Mouse (Mus musculus): ENCODE measurements around the gene Sumo1. TPM values are rescaled to one million over a fixed set of nuclear protein-coding genes. Genes with fewer than 3 reads are reported as not detected.
"Not testable (repeated sequence)": the region's sequence is repeated elsewhere in the genome, so short reads cannot be mapped to it uniquely, and the experiment has no call there.

Gene Sumo1
- polyA plus RNA-seq, 2 experiments: 42.5 to 153 TPM

- H3K9ac ChIP-seq (replicated peaks): no peak overlapping the region
- ATAC-seq (ENCODE audit: insufficient read depth) (no peak), DNase-seq (ENCODE audit: low read depth in 3 of 3, low spot score in 3 of 3) (no peak)
- WGBS (ENCODE audit: insufficient replicate concordance): 69% methylated on average over 3 of the region's 3 CpGs
- no peak overlapping the region for H3K27ac ChIP-seq
- H3K27me3 ChIP-seq (ENCODE audit: control insufficient read depth, insufficient read depth, low read length): no peaks in the 10 kb centered on the region
- H3K36me3 ChIP-seq (replicated peaks; ENCODE audit: control insufficient read depth, insufficient read depth, low read depth): peaks cover 7% of the 10 kb centered on the region
- H3K4me1 ChIP-seq (replicated peaks; ENCODE audit: control insufficient read depth in 2 of 2, insufficient read depth in 2 of 2, low read length in 1 of 2): peaks cover 4 to 16% of the 10 kb centered on the region in 2 experiments
- no peak overlapping the region for H3K4me2 ChIP-seq (ENCODE audit: low read depth)
- TF ChIP-seq CTCF (IDR thresholded peaks at IDR 0.05; ENCODE audit: low read depth) (no peak), EP300 (IDR thresholded peaks at IDR 0.05; ENCODE audit: low read depth) (no peak)
- no peak overlapping the region for H3K4me3 ChIP-seq (ENCODE audit: insufficient read depth in 1 of 2, low read depth in 2 of 2, low read length in 2 of 2)
- no peaks in the 10 kb centered on the region for H3K9me3 ChIP-seq (ENCODE audit: control insufficient read depth, low read length)
These were observed 32.3 kb downstream of the Sumo1 start for GRCm38 (mm10) chr1:59638371-59638770.

GRCm38 (mm10) chr1:59636349-59636748 lies 34.3 kb downstream of the Sumo1 start:
- Histone ChIP-seq H3K4me3 (ENCODE audit: insufficient read depth in 1 of 2, low read depth in 2 of 2, low read length in 2 of 2) (no peak overlapping the region), H3K27me3 (ENCODE audit: control insufficient read depth, insufficient read depth, low read length) (no peaks in the 10 kb centered on the region), H3K4me2 (ENCODE audit: low read depth) (no peak overlapping the region), H3K9ac (replicated peaks) (no peak overlapping the region), H3K27ac (no peak overlapping the region), H3K36me3 (replicated peaks; ENCODE audit: control insufficient read depth, insufficient read depth, low read depth) (no peaks in the 10 kb centered on the region; the same call in 1 of the 2 replicates), H3K4me1 (replicated peaks; ENCODE audit: control insufficient read depth in 2 of 2, insufficient read depth in 2 of 2, low read length in 1 of 2) (peaks cover 4 to 19% of the 10 kb centered on the region in 2 experiments), H3K9me3 (ENCODE audit: control insufficient read depth, low read length) (no peaks in the 10 kb centered on the region)
- ATAC-seq (ENCODE audit: insufficient read depth) (peak; percentile 61; the same call in 1 of the 2 replicates), DNase-seq (ENCODE audit: low read depth in 3 of 3, low spot score in 3 of 3) (peak in 2 of 3 experiments; percentile 14 to 22)
- 41% methylated on average over 1 of the region's 1 CpGs for WGBS (ENCODE audit: insufficient replicate concordance)
- peak; percentile 51 for TF ChIP-seq EP300 (IDR thresholded peaks at IDR 0.05; ENCODE audit: low read depth)
- no peak for TF ChIP-seq CTCF (IDR thresholded peaks at IDR 0.05; ENCODE audit: low read depth)

DNA sequence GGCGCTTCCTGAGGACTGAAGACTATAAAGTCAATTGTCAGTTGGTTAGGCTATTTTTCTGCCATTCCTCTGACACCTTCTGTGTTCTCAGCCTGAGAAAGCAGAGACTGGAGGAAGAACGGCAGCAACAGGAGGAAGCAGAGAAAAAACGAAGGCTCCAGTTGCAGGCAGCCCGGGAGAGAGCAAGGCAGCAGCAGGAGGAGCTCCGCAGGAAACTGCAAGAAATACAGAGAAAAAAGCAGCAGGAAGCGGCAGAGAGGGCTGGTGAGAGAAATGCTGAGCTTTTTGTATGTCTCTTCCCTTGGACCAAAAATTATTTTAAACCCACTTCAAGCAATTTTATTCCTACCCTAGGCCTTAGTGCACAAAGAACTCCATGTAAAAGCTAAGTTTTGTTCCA lies 37.6 kb downstream of the Sumo1 start:
- TF ChIP-seq CTCF (IDR thresholded peaks at IDR 0.05; ENCODE audit: low read depth) (no peak), EP300 (IDR thresholded peaks at IDR 0.05; ENCODE audit: low read depth) (no peak)
- DNase-seq (ENCODE audit: low read depth in 3 of 3, low spot score in 3 of 3): no peak
- Histone ChIP-seq H3K9ac (replicated peaks) (no peak overlapping the region), H3K36me3 (replicated peaks; ENCODE audit: control insufficient read depth, insufficient read depth, low read depth) (no peaks in the 10 kb centered on the region), H3K27ac (no peak overlapping the region), H3K4me1 (replicated peaks; ENCODE audit: control insufficient read depth in 2 of 2, insufficient read depth in 2 of 2, low read length in 1 of 2) (peaks cover 4 to 19% of the 10 kb centered on the region in 2 experiments), H3K4me2 (ENCODE audit: low read depth) (no peak overlapping the region), H3K9me3 (ENCODE audit: control insufficient read depth, low read length) (no peaks in the 10 kb centered on the region), H3K4me3 (ENCODE audit: insufficient read depth in 1 of 2, low read depth in 2 of 2, low read length in 2 of 2) (no peak overlapping the region), H3K27me3 (ENCODE audit: control insufficient read depth, insufficient read depth, low read length) (no peaks in the 10 kb centered on the region)
- 25% methylated on average over 6 of the region's 6 CpGs for WGBS (ENCODE audit: insufficient replicate concordance)
- no peak for ATAC-seq (ENCODE audit: insufficient read depth)

DNA sequence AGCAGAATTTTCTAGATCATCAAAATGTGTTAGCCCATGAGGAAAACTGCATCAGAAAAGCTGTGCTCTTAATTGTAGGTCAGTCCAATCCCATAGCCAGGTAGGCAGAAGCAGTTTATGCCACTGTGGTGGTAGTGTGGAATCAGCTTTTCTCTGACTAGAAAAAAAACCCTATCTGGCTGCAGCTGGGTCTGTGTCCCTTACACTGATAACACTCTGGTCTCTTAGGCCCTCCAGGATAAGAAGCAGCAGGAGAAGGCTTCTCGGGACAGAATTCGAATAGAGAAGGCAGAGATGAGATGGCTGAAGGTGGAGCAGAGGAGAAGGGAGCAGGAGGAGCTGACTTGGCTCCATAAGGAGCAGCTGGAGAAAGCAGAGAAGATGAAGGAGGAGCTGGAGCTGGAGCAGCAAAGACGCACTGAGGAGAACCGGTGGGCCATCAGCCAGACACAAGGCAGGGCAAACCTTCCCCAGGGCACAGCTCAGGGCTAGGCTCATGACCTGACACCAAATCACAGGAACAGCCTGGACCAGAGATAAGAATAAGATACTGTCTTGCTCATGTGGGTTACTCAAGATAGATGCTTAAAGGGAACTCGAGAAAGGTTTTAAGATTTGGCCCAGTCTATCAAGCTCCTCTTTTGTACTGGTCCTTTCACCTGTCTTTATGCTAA lies 38.5 kb downstream of the Sumo1 start:
- ATAC-seq (ENCODE audit: insufficient read depth): peak; percentile 73
- H3K9me3 ChIP-seq (ENCODE audit: control insufficient read depth, low read length): no peaks in the 10 kb centered on the region
- no peak overlapping the region for H3K9ac ChIP-seq (replicated peaks)
- TF ChIP-seq CTCF (IDR thresholded peaks at IDR 0.05; ENCODE audit: low read depth) (no peak), EP300 (IDR thresholded peaks at IDR 0.05; ENCODE audit: low read depth) (peak; percentile 64; the same call in 1 of the 2 replicates)
- H3K4me1 ChIP-seq (replicated peaks; ENCODE audit: control insufficient read depth in 2 of 2, insufficient read depth in 2 of 2, low read length in 1 of 2): peaks cover 4 to 18% of the 10 kb centered on the region in 2 experiments
- no peak overlapping the region for H3K4me3 ChIP-seq (ENCODE audit: insufficient read depth in 1 of 2, low read depth in 2 of 2, low read length in 2 of 2)
- WGBS (ENCODE audit: insufficient replicate concordance): 29% methylated on average over 5 of the region's 5 CpGs
- no peak overlapping the region for H3K4me2 ChIP-seq (ENCODE audit: low read depth)
- peak in 2 of 3 experiments; percentile 29 to 34 for DNase-seq (ENCODE audit: low read depth in 3 of 3, low spot score in 3 of 3)
- H3K36me3 ChIP-seq (replicated peaks; ENCODE audit: control insufficient read depth, insufficient read depth, low read depth): no peaks in the 10 kb centered on the region
- H3K27ac ChIP-seq: no peak overlapping the region
- no peaks in the 10 kb centered on the region for H3K27me3 ChIP-seq (ENCODE audit: control insufficient read depth, insufficient read depth, low read length)

GRCm38 (mm10) chr1:59630356-59630755 lies 40.3 kb downstream of the Sumo1 start:
- ATAC-seq (ENCODE audit: insufficient read depth); H3K4me3 ChIP-seq (ENCODE audit: insufficient read depth in 1 of 2, low read depth in 2 of 2, low read length in 2 of 2): not testable (repeated sequence)

More at GRCm38 (mm10) chr1:59630356-59630755, 40.3 kb downstream of the Sumo1 start:
- DNase-seq (ENCODE audit: low read depth in 3 of 3, low spot score in 3 of 3); H3K27ac ChIP-seq; H3K9me3 ChIP-seq (ENCODE audit: control insufficient read depth, low read length); H3K4me1 ChIP-seq (replicated peaks; ENCODE audit: control insufficient read depth in 2 of 2, insufficient read depth in 2 of 2, low read length in 1 of 2); H3K36me3 ChIP-seq (replicated peaks; ENCODE audit: control insufficient read depth, insufficient read depth, low read depth); H3K27me3 ChIP-seq (ENCODE audit: control insufficient read depth, insufficient read depth, low read length); H3K9ac ChIP-seq (replicated peaks); H3K4me2 ChIP-seq (ENCODE audit: low read depth): not testable (repeated sequence)
- 76% methylated on average over 6 of the region's 6 CpGs for WGBS (ENCODE audit: insufficient replicate concordance)

Data from liver, embryonic 14.5 days (tissue).